Mouse (Mus musculus): ENCODE data around the gene Fgl2. TPM values are rescaled to one million over a fixed set of nuclear protein-coding genes. Genes with fewer than 3 reads are reported as not detected.

The Fgl2 gene
- total and polyA plus RNA-seq, 3 experiments: 0.41 to 10.4 (median 0.59) TPM

DNA sequence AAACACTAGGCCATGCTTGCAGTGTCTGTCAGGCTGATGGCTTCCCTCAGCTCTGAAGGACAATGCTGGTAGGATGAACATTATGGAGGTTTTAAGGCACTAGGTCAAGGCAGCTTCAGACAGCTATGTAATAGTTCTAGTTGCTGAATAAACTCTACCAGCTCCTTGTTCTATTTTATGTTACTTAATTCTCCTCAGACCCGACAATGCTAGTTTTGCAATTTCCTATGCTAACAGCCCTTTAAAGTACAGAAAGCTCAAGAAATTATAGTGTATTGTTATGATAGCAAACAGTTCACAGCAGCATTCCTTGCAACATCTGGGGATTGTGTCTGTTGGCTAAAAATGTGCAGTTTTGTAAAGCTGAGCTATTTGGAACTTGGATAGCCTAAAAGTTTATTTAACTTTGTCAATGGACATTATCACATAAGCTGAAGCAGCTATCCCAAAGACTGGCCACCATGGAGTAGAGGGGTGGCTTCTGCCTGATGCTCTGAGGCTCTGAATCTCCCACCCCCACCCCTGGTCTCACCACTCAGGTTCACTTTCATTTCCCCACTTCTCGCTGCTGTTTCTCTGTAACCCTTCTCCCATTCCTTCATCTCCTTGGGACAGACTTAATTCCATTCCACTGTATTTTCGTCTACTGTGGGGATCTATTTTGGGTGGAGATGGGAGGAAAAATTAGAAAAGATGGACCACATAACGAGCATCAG lies 5.9 kb upstream of the Fgl2 start:
- Histone ChIP-seq H3K4me3 (replicated peaks in 1 of 3; ENCODE audit: low read depth in 2 of 3, low read length in 2 of 3, poor library complexity in 1 of 3) (no peak overlapping the region), H3K4me1 (ENCODE audit: control insufficient read depth in 1 of 2, insufficient read depth in 2 of 2) (peaks cover 10 to 31% of the 10 kb centered on the region in 2 experiments), H3K9me3 (replicated peaks; ENCODE audit: low read length) (peaks cover 3% of the 10 kb centered on the region), H3K36me3 (replicated peaks in 1 of 2; ENCODE audit: control insufficient read depth in 1 of 2, insufficient read depth in 1 of 2, low read length in 1 of 2) (no peaks in the 10 kb centered on the region), H3K27ac (ENCODE audit: insufficient read depth, low read depth) (no peak overlapping the region), H3K79me2 (replicated peaks; ENCODE audit: control insufficient read depth, extremely low read depth, insufficient read depth, poor library complexity, severe bottlenecking) (no peaks in the 10 kb centered on the region; the same call in 1 of the 2 replicates), H3K9ac (ENCODE audit: insufficient read depth, low read depth) (no peak overlapping the region), H3K4me2 (ENCODE audit: insufficient read depth, low read depth, poor library complexity, severe bottlenecking) (peak overlapping the region; percentile 83), H3K27me3 (replicated peaks) (no peaks in the 10 kb centered on the region)
- dilution Hi-C loops (cut with MboI; ENCODE audit: extremely low pct_ligation_motif_present, extremely low pct_unique_long_range_greater_than_20kb, low sequenced_read_pairs): no loop called here
- TF ChIP-seq IRF4 (IDR thresholded peaks at IDR 0.05; ENCODE audit: low read depth, low read length) (peak; percentile 31; the same call in 1 of the 2 replicates), TCF12 (IDR thresholded peaks at IDR 0.05; ENCODE audit: low read depth, low read length) (no peak)
- no peak for DNase-seq (ENCODE audit: extremely low read depth)
- in situ Hi-C loops (cut with MboI; ENCODE audit: low pct_ligation_motif_present, low pct_unique_long_range_greater_than_20kb, low sequenced_read_pairs): no loop called here

DNA sequence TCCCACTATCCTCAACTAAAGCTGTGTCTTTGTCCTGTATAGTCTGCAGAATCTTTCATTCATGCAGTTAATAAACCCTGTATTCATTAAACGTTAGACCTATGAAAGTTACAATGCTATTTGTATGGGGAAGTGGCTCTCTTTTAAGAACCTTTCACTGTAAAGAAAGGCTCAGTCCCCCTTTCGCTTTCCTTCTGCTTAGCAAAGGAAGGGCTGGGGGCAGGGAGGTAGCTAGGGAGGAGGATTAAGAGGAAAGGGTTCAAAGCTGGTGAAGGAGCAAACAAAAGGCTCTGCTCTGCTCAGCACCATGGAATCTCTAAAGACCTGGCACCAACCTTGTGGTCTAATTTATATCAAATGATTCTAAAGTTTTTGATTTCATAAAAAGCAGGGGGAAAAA lies 4.9 kb upstream of the Fgl2 start:
- in situ Hi-C loops (cut with MboI; ENCODE audit: low pct_ligation_motif_present, low pct_unique_long_range_greater_than_20kb, low sequenced_read_pairs) (no loop called here), dilution Hi-C loops (cut with MboI; ENCODE audit: extremely low pct_ligation_motif_present, extremely low pct_unique_long_range_greater_than_20kb, low sequenced_read_pairs) (no loop called here)
- no peaks in the 10 kb centered on the region for H3K9me3 ChIP-seq (replicated peaks; ENCODE audit: low read length)
- no peaks in the 10 kb centered on the region for H3K36me3 ChIP-seq (replicated peaks in 1 of 2; ENCODE audit: control insufficient read depth in 1 of 2, insufficient read depth in 1 of 2, low read length in 1 of 2)
- no peak overlapping the region for H3K4me2 ChIP-seq (ENCODE audit: insufficient read depth, low read depth, poor library complexity, severe bottlenecking)
- no peak for DNase-seq (ENCODE audit: extremely low read depth)
- no peak overlapping the region for H3K4me3 ChIP-seq (replicated peaks in 1 of 3; ENCODE audit: low read depth in 2 of 3, low read length in 2 of 3, poor library complexity in 1 of 3)
- H3K27ac ChIP-seq (ENCODE audit: insufficient read depth, low read depth): no peak overlapping the region
- H3K27me3 ChIP-seq (replicated peaks): no peaks in the 10 kb centered on the region
- TF ChIP-seq MXI1 (IDR thresholded peaks at IDR 0.05; ENCODE audit: low read depth, low read length) (no peak), GABPA (IDR thresholded peaks at IDR 0.05; ENCODE audit: insufficient replicate concordance, low read depth, low read length) (no peak), CHD2 (IDR thresholded peaks at IDR 0.05; ENCODE audit: low read length) (peak; percentile 43; the same call in 1 of the 2 replicates), NRF1 (IDR thresholded peaks at IDR 0.05; ENCODE audit: low read depth, low read length) (no peak), TCF12 (IDR thresholded peaks at IDR 0.05; ENCODE audit: low read depth, low read length) (no peak)
- no peaks in the 10 kb centered on the region; the same call in 1 of the 2 replicates for H3K79me2 ChIP-seq (replicated peaks; ENCODE audit: control insufficient read depth, extremely low read depth, insufficient read depth, poor library complexity, severe bottlenecking)
- no peak overlapping the region for H3K9ac ChIP-seq (ENCODE audit: insufficient read depth, low read depth)
- peaks cover 10 to 31% of the 10 kb centered on the region in 2 experiments for H3K4me1 ChIP-seq (ENCODE audit: control insufficient read depth in 1 of 2, insufficient read depth in 2 of 2)

DNA sequence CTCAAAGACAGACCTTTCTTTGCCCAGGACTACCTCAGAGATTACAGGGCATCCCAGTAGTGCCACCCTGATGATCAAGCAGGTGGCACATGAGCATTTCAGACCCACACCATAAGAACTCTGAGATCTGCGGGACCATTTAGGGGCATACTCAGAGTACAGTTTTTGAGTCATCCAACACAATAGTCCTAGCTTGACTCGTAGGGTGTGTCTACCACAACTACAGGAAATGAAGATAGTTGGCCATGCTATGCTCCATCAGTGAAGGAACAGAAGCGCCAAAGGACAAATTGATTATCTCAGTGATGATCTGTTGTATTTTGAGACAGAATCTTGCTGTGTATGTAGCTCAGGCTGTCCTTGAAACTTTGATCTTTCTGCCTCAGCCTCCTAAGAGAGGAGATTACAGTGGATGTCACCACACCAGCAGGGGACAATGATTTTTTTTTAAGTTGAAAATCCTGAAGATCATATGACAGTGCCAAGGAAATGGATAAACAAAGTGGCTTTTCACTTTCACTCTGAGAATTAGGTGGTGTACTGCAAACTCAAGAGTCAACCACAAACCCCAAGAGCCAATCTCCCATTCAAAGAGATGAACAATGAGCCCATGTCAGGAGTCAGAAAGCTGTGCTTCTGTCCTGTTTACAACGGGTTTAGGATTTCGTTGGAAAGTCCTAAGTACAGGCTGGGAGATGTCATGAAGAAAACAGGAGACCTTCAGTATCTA lies 2.1 kb upstream of the Fgl2 start:
- no peak overlapping the region for H3K9ac ChIP-seq (ENCODE audit: insufficient read depth, low read depth)
- in situ Hi-C loops (cut with MboI; ENCODE audit: low pct_ligation_motif_present, low pct_unique_long_range_greater_than_20kb, low sequenced_read_pairs) (loop anchor here (5.0 kb wide), 1 partner anchor 38 kb away; no protein-coding TSS in a partner anchor), dilution Hi-C loops (cut with MboI; ENCODE audit: extremely low pct_ligation_motif_present, extremely low pct_unique_long_range_greater_than_20kb, low sequenced_read_pairs) (no loop called here)
- H3K4me2 ChIP-seq (ENCODE audit: insufficient read depth, low read depth, poor library complexity, severe bottlenecking): no peak overlapping the region; the same call in 1 of the 2 replicates
- H3K4me3 ChIP-seq (replicated peaks in 1 of 3; ENCODE audit: low read depth in 2 of 3, low read length in 2 of 3, poor library complexity in 1 of 3): no peak overlapping the region
- peaks cover 10 to 31% of the 10 kb centered on the region in 2 experiments for H3K4me1 ChIP-seq (ENCODE audit: control insufficient read depth in 1 of 2, insufficient read depth in 2 of 2)
- no peaks in the 10 kb centered on the region for H3K36me3 ChIP-seq (replicated peaks in 1 of 2; ENCODE audit: control insufficient read depth in 1 of 2, insufficient read depth in 1 of 2, low read length in 1 of 2)
- DNase-seq (ENCODE audit: extremely low read depth): peak; percentile 61
- H3K9me3 ChIP-seq (replicated peaks; ENCODE audit: low read length): no peaks in the 10 kb centered on the region
- no peak overlapping the region for H3K27ac ChIP-seq (ENCODE audit: insufficient read depth, low read depth)
- peaks cover 16% of the 10 kb centered on the region for H3K79me2 ChIP-seq (replicated peaks; ENCODE audit: control insufficient read depth, extremely low read depth, insufficient read depth, poor library complexity, severe bottlenecking)
- no peaks in the 10 kb centered on the region for H3K27me3 ChIP-seq (replicated peaks)
- TF ChIP-seq BHLHE40 (IDR thresholded peaks at IDR 0.05; ENCODE audit: low read depth, low read length) (peak; percentile 52; the same call in 1 of the 2 replicates), CTCF (conservative IDR thresholded peaks at IDR 0.05 in 1 of 2, IDR thresholded peaks at IDR 0.05 in 1 of 2; ENCODE audit: low read depth in 2 of 2, low read length in 2 of 2) (no peak), ZC3H11A (IDR thresholded peaks at IDR 0.05; ENCODE audit: low read depth, low read length) (no peak), TCF12 (IDR thresholded peaks at IDR 0.05; ENCODE audit: low read depth, low read length) (peak; percentile 59; the same call in 1 of the 2 replicates), RCOR1 (conservative IDR thresholded peaks at IDR 0.05; ENCODE audit: low read depth, low read length) (peak; percentile 59; the same call in 1 of the 2 replicates), NELFE (IDR thresholded peaks at IDR 0.05; ENCODE audit: low read depth, low read length) (no peak), MXI1 (IDR thresholded peaks at IDR 0.05; ENCODE audit: low read depth, low read length) (no peak), USF1 (IDR thresholded peaks at IDR 0.05; ENCODE audit: low read depth, low read length) (no peak), MYC (IDR thresholded peaks at IDR 0.05; ENCODE audit: low read depth, low read length) (no peak; the same call in 1 of the 2 replicates), CHD2 (IDR thresholded peaks at IDR 0.05; ENCODE audit: low read length) (peak; percentile 54; the same call in 1 of the 2 replicates), POLR2A (IDR thresholded peaks at IDR 0.05; ENCODE audit: low read depth, low read length) (no peak), POLR2AphosphoS2 (IDR thresholded peaks at IDR 0.05; ENCODE audit: low read depth, low read length) (no peak), GABPA (IDR thresholded peaks at IDR 0.05; ENCODE audit: insufficient replicate concordance, low read depth, low read length) (no peak), MEF2A (IDR thresholded peaks at IDR 0.05; ENCODE audit: borderline replicate concordance, low read depth, low read length) (peak; percentile 54), JUND (conservative IDR thresholded peaks at IDR 0.05; ENCODE audit: low read depth, low read length) (peak; percentile 58), HCFC1 (IDR thresholded peaks at IDR 0.05; ENCODE audit: low read depth, low read length) (no peak), TBP (conservative IDR thresholded peaks at IDR 0.05; ENCODE audit: low read depth, low read length) (no peak), E2F4 (IDR thresholded peaks at IDR 0.05; ENCODE audit: insufficient replicate concordance, low read depth, low read length) (no peak), SMC3 (IDR thresholded peaks at IDR 0.05; ENCODE audit: low read depth, low read length) (no peak), ZMIZ1 (IDR thresholded peaks at IDR 0.05; ENCODE audit: low read depth, low read length) (no peak)

Measured in CH12.LX (cell line).